Mouse (Mus musculus) heart, adult 2 months (tissue): ENCODE data around the gene Zfyve27. TPM values are rescaled to one million over a fixed set of nuclear protein-coding genes. Genes with fewer than 3 reads are reported as not detected.

Source experiments
- DNase-seq, 2 experiments: peaks; one replicate each; pipeline ENCODE4 v3.0.0; 2021
- H3K27ac ChIP-seq: fragments of 200-600 bp; 2 replicates; pipeline ENCODE4 v1.8.1; 2022
- H3K27me3 ChIP-seq: fragments of 200-500 bp; 2 replicates; pipeline ENCODE4 v1.6.1; 2012; ENCODE audit warnings: mild to moderate bottlenecking, low read length, inconsistent platforms, mixed read lengths; ENCODE audit not compliant: control insufficient read depth, insufficient read depth
- H3K36me3 ChIP-seq: fragments of 200-500 bp; 2 replicates; pipeline ENCODE4 v1.6.1; 2012; ENCODE audit warnings: low read length, inconsistent platforms; ENCODE audit not compliant: control insufficient read depth, insufficient read depth
- H3K4me1 ChIP-seq: fragments of 200-500 bp; 2 replicates; pipeline ENCODE4 v1.6.1; 2011; ENCODE audit warnings: low read length; ENCODE audit not compliant: control insufficient read depth, insufficient read depth
- H3K4me3 ChIP-seq: fragments of 200-600 bp; 2 replicates; pipeline ENCODE4 v1.8.1; 2022
- H3K79me2 ChIP-seq: fragments of 200-500 bp; replicated peaks from 2 replicates; pipeline ENCODE4 v1.6.1; 2012; ENCODE audit warnings: mild to moderate bottlenecking, inconsistent platforms, low read length, moderate library complexity, mixed read lengths; ENCODE audit not compliant: control insufficient read depth, insufficient read depth
- H3K9ac ChIP-seq: fragments of 200-500 bp; 2 replicates; pipeline ENCODE4 v1.6.1; 2012; ENCODE audit warnings: low read depth, mild to moderate bottlenecking, control low read depth, inconsistent platforms, low read length, mixed read lengths
- CTCF ChIP-seq: fragments of 200-600 bp; IDR thresholded peaks from 2 replicates; pipeline ENCODE4 v1.8.1; 2022; ENCODE audit warnings: antibody characterized with exemption, mild to moderate bottlenecking, moderate library complexity
- EP300 ChIP-seq: fragments of 200-500 bp; IDR thresholded peaks from 2 replicates; pipeline ENCODE4 v1.6.1; 2011; ENCODE audit warnings: low read depth, low read length, control low read depth; ENCODE audit not compliant: insufficient read depth
- POLR2A ChIP-seq: fragments of 200-500 bp; IDR thresholded peaks from 2 replicates; pipeline ENCODE4 v1.6.1; 2011; ENCODE audit warnings: mild to moderate bottlenecking, low read depth, low read length, control low read depth; ENCODE audit not compliant: insufficient read depth
- WGBS: fragments of 180-500 bp; shearing (Covaris S2); methylation state at CpG from one replicate; pipeline ENCODE4 v1.1.7; 2018; 5-methylcytosine and 5-hydroxymethylcytosine counted together
- intact Hi-C: fragments of 180-260 bp; cut with DNase I; formaldehyde crosslinking; loops from one replicate; pipeline ENCODE4 v1.15.1; 2025
- polyA plus RNA-seq: library from polyadenylated mRNA; depleted of rRNA; stranded (reverse); fragments of >200 nt; gene quantifications from 2 replicates; pipeline ENCODE4 v1.2.3, GENCODE M21; 2012
- total RNA-seq, 2 experiments: library from RNA; stranded (reverse); gene quantifications; 2 replicates each; pipeline ENCODE4 v1.2.3; 2021

The Zfyve27 gene
- total and polyA plus RNA-seq, 3 experiments = 20.2 to 27.6 (median 20.3) TPM

DNA sequence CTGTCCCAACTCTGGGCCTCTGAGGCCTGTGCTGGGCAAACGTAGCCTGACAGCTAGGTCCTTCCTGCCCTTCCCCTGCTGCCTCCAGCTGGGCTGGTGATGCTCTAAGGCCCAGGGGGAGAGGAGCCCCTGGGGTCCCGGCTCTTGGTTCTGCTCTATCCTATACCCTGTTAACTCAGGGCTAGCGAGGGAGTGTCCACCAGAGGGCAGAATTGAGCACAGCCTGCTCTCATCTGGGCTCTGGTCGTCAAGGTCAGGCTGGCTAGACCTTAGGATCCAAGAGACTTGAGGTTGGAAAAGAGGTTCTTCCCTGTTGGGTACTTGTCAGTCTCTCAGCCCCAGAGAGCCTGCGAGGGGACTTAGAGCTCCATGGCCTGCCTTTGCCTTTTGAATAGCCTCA, 26.7 kb downstream of the Zfyve27 start:
- H3K9ac ChIP-seq = no peak overlapping the region
- intact Hi-C loops = loop anchor here (1.0 kb wide), 1 partner anchor 82 kb away; no protein-coding TSS in a partner anchor
- DNase-seq = peak; percentile 45 to 68
- H3K27ac ChIP-seq = no peak overlapping the region
- H3K36me3 ChIP-seq = no peaks in the 10 kb centered on the region
- TF ChIP-seq EP300 = no peak
- TF ChIP-seq CTCF = peak; percentile 95
- WGBS = 26% methylated on average over 5 of the region's 5 CpGs
- no peaks in the 10 kb centered on the region for H3K79me2 ChIP-seq
- H3K4me3 ChIP-seq = no peak overlapping the region
- H3K27me3 ChIP-seq = no peaks in the 10 kb centered on the region
- H3K4me1 ChIP-seq = no peaks in the 10 kb centered on the region

GRCm38 (mm10) chr19:42193311-42193710, 29.6 kb downstream of the Zfyve27 start:
- H3K9ac ChIP-seq = no peak overlapping the region
- no peaks in the 10 kb centered on the region for H3K36me3 ChIP-seq
- H3K4me1 ChIP-seq = no peaks in the 10 kb centered on the region
- TF ChIP-seq POLR2A (no peak), CTCF (no peak), EP300 (no peak)
- H3K27me3 ChIP-seq = no peaks in the 10 kb centered on the region
- H3K27ac ChIP-seq = no peak overlapping the region
- H3K4me3 ChIP-seq = no peak overlapping the region
- WGBS = 69% methylated on average over 2 of the region's 2 CpGs
- no peak for DNase-seq
- intact Hi-C loops = no loop called here
- H3K79me2 ChIP-seq = no peaks in the 10 kb centered on the region

DNA sequence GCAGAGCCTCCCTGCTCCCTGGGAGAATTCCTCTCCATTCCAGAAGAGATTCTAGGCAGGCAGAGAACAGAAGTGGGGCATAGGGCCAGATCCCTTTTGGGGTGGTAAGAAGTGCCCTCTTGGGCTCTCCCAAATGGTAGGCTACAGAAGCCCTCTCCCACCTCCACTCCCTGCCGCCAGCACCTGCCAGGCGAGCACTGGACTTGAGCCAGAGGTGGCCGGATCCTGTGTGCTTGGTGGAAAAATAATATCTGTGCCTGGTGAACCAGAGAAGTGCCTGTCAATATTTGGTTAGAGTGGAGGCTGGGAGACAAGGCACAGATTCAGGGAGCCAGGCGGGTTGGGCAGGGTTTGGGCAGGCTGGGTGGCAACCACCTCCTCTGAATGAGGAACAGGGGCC, 32.6 kb downstream of the Zfyve27 start:
- no peak overlapping the region for H3K27ac ChIP-seq
- H3K4me3 ChIP-seq = no peak overlapping the region
- no peak overlapping the region for H3K9ac ChIP-seq
- TF ChIP-seq POLR2A (no peak), CTCF (no peak), EP300 (no peak)
- H3K79me2 ChIP-seq = no peaks in the 10 kb centered on the region
- peaks cover 2% of the 10 kb centered on the region for H3K27me3 ChIP-seq
- H3K4me1 ChIP-seq = no peaks in the 10 kb centered on the region
- intact Hi-C loops = no loop called here
- DNase-seq = no peak
- H3K36me3 ChIP-seq = no peaks in the 10 kb centered on the region
- 65% methylated on average over 4 of the region's 4 CpGs for WGBS

- no peak overlapping the region for H3K4me3 ChIP-seq
- TF ChIP-seq POLR2A (no peak), CTCF (no peak), EP300 (no peak)
- H3K27ac ChIP-seq = no peak overlapping the region
- intact Hi-C loops = no loop called here
- H3K36me3 ChIP-seq = no peaks in the 10 kb centered on the region
- WGBS = 71% methylated on average over 4 of the region's 4 CpGs
- no peaks in the 10 kb centered on the region for H3K4me1 ChIP-seq
- no peak for DNase-seq
- H3K27me3 ChIP-seq = peaks cover 7% of the 10 kb centered on the region
- H3K9ac ChIP-seq = no peak overlapping the region
- H3K79me2 ChIP-seq = no peaks in the 10 kb centered on the region
Observed at GRCm38 (mm10) chr19:42197066-42197465, 33.3 kb downstream of the Zfyve27 start.

GRCm38 (mm10) chr19:42198026-42198425, 34.3 kb downstream of the Zfyve27 start:
- intact Hi-C loops = no loop called here
- peaks cover 7% of the 10 kb centered on the region for H3K27me3 ChIP-seq
- no peaks in the 10 kb centered on the region for H3K4me1 ChIP-seq
- no peak overlapping the region for H3K9ac ChIP-seq
- H3K36me3 ChIP-seq = no peaks in the 10 kb centered on the region
- no peak overlapping the region for H3K4me3 ChIP-seq
- no peak for DNase-seq
- WGBS = 50% methylated on average over 11 of the region's 11 CpGs
- H3K79me2 ChIP-seq = no peaks in the 10 kb centered on the region
- no peak for TF ChIP-seq EP300
- no peak for TF ChIP-seq POLR2A
- TF ChIP-seq CTCF = no peak
- no peak overlapping the region for H3K27ac ChIP-seq

- DNase-seq = peak in 1 of 2 experiments; percentile 14
- Histone ChIP-seq H3K27me3 (peaks cover 7% of the 10 kb centered on the region), H3K4me3 (no peak within 1 kb of the TSS), H3K27ac (no peak within 1 kb of the TSS), H3K9ac (0 out of 2 replicates have a peak within 1 kb of the TSS, but pooled peaks have one; percentile 5), H3K79me2 (no peaks in the 10 kb centered on the region), H3K4me1 (no peaks in the 10 kb centered on the region; the same call in 1 of the 2 replicates), H3K36me3 (no peaks in the 10 kb centered on the region)
- no peak for TF ChIP-seq CTCF
- TF ChIP-seq EP300 = no peak
- TF ChIP-seq POLR2A = no peak
- intact Hi-C loops = no loop called here
- 2% methylated on average over 58 of the region's 60 CpGs for WGBS
Observed at GRCm38 (mm10) chr19:42201696-42202381, 38.1 kb downstream of the Zfyve27 start, which contains the start of gene Sfrp5. Gene Sfrp5 (minus strand): TSS chr19:42202252.
